Mouse (Mus musculus): ENCODE data around the gene Fto. TPM values are rescaled to one million over a fixed set of nuclear protein-coding genes. Genes with fewer than 3 reads are reported as not detected.

Gene Fto
- polyA plus RNA-seq, 1 experiment = 112 TPM

DNA sequence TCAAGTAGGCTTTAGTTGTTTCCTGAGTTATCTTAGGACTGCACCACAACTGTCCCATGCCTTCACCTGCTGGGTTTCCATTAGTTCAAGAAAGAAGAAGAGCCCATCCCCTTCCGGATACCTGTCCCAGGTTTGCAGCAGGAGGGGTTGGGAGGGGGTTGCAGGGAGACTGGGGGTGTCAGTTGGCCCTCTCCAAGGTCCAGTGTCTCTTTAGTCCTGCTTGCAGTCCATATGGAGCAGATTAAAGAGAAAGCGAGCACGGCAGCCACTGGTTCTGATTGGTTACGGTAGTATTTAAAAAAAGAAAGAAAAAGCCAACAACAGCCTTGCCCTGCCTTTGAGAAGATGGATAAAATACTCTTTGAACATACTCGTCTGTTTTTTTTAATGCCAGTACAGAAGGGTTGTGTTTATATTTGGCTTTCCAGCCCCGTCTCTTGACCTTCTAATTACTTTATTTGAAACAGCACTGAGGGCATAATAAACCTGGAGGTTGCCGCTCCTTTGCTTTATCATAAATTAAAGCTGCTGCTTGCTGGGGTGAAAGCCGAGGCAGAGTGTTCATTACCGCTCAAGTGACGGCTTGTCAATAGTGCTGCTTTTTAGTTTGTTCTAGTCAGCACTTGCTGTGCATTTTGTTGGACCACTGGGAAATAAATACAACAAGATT lies 279.2 kb downstream of the Fto start:
- no peak for DNase-seq (ENCODE audit: extremely low spot score in 1 of 2, low spot score in 1 of 2)

- DNase-seq (ENCODE audit: extremely low spot score in 1 of 2, low spot score in 1 of 2) = no peak
These were observed 280.0 kb downstream of the Fto start for GRCm38 (mm10) chr8:91593202-91593781.

- DNase-seq (ENCODE audit: extremely low spot score in 1 of 2, low spot score in 1 of 2) = no peak
These were observed 286.1 kb downstream of the Fto start for GRCm38 (mm10) chr8:91599349-91599837.

DNA sequence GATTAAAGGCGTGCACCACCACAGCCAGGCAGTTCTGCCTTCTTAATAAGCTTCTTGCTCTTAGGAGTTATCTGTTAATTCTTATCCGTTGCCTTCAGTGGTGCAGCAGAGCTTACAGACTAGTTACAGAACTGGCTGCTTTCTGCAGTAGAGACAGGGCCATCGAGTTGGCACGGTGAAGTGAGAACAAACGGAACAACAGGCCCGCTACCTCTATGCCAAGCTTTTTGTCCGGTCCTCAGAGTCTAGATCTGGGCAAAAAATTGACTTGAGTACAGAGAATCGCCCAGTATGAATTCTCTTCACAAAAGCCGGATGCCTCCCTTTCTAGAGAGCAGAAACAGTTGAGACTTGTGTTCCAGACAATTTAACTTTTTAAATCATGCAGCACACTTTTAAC lies 290.4 kb downstream of the Fto start:
- no peak for DNase-seq (ENCODE audit: extremely low spot score in 1 of 2, low spot score in 1 of 2)

DNA sequence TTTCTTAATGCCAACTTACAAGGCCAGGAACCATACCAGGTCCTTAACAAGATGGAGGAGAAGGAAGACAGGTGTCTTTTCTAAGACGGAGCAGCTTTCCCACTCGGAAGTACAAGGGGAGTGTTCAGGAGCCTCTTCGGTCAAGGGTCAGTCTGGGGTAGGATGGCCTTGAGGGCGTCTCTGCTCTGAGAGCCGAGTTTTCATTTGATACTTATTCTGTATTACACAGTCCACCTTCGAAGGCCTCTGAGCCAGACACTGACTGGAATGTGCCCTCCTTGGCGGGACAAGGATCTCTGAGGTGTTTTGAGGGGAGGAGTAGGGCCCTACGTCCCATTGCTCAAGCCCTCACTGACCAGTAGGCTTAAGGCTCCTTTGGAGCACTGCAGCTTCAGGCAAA lies 292.6 kb downstream of the Fto start:
- DNase-seq (ENCODE audit: extremely low spot score in 1 of 2, low spot score in 1 of 2) = no peak

- peak in 1 of 2 experiments; percentile 62 for DNase-seq (ENCODE audit: extremely low spot score in 1 of 2, low spot score in 1 of 2)
These were observed 293.8 kb downstream of the Fto start for GRCm38 (mm10) chr8:91607091-91607490.

- DNase-seq (ENCODE audit: extremely low spot score in 1 of 2, low spot score in 1 of 2) = no peak
These were observed 297.9 kb downstream of the Fto start for GRCm38 (mm10) chr8:91611191-91611590.

- no peak for DNase-seq (ENCODE audit: extremely low spot score in 1 of 2, low spot score in 1 of 2)
These were observed 298.5 kb downstream of the Fto start for GRCm38 (mm10) chr8:91611723-91612362.

- DNase-seq (ENCODE audit: extremely low spot score in 1 of 2, low spot score in 1 of 2) = no peak
These were observed 299.2 kb downstream of the Fto start for GRCm38 (mm10) chr8:91612387-91613130.

- DNase-seq (ENCODE audit: extremely low spot score in 1 of 2, low spot score in 1 of 2) = no peak
These were observed 300.3 kb downstream of the Fto start for GRCm38 (mm10) chr8:91613603-91614002.

- DNase-seq (ENCODE audit: extremely low spot score in 1 of 2, low spot score in 1 of 2) = no peak
These were observed 301.9 kb downstream of the Fto start for GRCm38 (mm10) chr8:91615196-91615595.

- no peak for DNase-seq (ENCODE audit: extremely low spot score in 1 of 2, low spot score in 1 of 2)
These were observed 302.7 kb downstream of the Fto start for GRCm38 (mm10) chr8:91615781-91616683.

DNA sequence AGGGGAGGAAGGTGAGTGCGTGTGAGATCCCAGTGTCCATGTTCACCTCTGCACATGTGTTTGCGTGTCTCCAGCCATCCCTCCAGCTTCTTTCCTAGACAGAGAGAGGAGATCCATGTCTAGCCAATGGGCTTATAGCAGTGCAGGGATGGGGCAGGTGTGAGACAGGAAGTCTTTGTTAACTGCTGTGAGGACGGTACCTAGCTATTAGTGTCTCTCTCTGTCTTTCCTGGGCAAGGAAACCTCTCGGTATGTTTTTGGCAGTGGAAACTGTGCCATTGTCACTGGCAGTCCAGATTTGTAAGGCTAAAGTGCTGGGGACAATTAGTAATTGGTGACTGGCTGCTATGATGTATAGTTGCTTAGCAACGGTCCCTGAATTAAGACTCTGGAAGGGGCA lies 304.4 kb downstream of the Fto start:
- no peak for DNase-seq (ENCODE audit: extremely low spot score in 1 of 2, low spot score in 1 of 2)

GRCm38 (mm10) chr8:91622757-91623156 lies 309.4 kb downstream of the Fto start:
- DNase-seq (ENCODE audit: extremely low spot score in 1 of 2, low spot score in 1 of 2) = no peak

DNA sequence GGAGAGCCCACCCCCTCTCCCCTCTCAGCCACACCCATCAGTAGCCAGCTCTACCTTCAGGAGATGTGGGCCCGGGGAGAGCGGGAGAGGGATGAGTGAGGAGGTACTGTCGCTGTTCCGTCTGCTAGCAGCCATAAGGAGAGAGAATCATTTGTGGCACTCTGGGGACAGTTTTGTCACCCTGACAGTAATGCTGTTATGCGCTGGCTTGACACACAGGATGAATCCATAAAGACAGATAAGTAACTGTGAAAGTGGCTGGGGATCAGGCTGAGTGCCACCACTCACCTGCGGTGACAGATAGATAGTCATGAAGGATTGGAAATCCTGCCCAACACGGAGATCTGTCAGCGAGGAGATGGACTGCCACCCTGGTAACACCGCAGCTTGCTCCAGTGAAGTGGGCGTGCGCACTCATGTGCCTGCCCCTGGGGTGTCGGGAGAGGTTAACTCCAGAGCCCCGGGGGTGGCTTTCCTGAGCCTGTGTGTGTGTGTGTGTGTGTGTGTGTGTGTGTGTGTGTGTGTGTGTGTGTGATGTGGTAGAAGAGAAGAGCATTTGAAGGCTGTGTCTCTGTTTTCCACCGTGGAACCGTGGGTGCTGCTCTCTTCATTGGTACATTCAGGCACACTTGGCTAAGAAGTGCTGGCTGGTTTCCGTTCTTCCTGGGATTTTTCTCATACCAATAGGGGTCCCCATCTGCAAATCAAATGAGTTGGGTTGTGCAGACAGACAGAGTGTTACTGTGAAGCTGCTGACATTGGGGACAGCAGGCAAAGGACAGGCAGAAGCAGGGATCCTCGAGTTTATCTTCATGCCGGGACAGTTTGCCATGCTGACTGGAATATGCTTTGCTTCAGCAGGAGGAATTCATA lies 312.6 kb downstream of the Fto start:
- peak in 1 of 2 experiments; percentile 45 for DNase-seq (ENCODE audit: extremely low spot score in 1 of 2, low spot score in 1 of 2)

- no peak for DNase-seq (ENCODE audit: extremely low spot score in 1 of 2, low spot score in 1 of 2)
These were observed 316.3 kb downstream of the Fto start for GRCm38 (mm10) chr8:91629594-91629993.

DNA sequence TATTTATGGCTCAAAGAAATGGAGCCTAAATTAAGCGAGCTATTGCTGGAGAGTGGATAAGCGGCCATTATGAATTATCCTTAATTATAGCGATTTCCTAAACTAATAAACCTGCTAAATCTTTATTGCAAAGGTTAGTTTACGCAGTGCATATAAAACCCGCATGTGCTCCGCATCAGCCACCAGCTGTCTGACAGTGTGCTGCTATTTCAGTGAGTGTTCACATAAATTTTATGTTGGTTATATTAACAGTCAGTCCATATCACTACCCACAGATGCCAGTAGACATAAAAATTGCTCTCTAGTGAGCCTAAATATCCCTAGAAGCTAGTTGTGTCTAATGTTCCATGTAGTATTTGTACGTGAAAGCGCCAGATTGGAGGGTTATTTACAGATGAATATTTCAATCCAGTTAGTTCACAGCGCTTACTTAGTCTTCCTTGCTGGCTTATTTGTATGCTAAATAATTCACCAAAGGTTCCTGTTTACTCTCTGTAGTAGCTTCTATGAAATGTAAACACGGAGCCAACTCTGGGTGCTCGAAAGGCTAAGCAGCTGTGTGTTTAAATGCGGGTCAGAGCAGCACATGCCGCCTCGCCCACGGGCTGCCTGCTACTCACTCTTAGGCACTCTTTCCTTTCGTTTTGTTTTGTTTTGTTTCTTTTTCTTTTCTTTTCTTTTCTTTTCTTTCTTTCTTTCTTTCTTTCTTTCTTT lies 317.2 kb downstream of the Fto start:
- DNase-seq (ENCODE audit: extremely low spot score in 1 of 2, low spot score in 1 of 2) = no peak

- DNase-seq (ENCODE audit: extremely low spot score in 1 of 2, low spot score in 1 of 2) = no peak
These were observed 319.1 kb downstream of the Fto start for GRCm38 (mm10) chr8:91632411-91632810.

DNA sequence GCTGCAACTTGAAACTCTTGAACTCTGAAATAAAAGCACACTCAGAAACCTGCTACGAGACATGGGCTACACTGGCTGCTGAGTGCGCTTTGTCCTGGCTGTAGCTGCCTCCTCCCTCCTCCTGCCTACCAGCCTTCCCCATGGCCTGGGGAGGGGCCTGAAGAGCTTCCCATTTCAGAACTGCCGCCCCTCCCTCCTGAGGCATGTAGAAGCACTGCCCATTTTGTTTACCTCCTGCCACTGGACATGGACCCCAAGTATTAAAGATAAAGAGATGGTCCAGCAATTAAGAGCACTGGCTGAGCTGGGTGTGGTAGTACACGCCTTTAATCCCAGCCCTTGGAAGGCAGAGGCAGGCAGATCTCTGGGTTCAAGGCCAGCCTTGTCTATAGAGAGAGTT lies 322.1 kb downstream of the Fto start:
- no peak for DNase-seq (ENCODE audit: extremely low spot score in 1 of 2, low spot score in 1 of 2)
